Mouse (Mus musculus): ENCODE measurements around the gene Prok2. TPM values are rescaled to one million over a fixed set of nuclear protein-coding genes. Genes with fewer than 3 reads are reported as not detected.

Prok2 gene
- polyA plus RNA-seq, 1 experiment from 2014 or later, result 0.36 TPM

- H3K27ac ChIP-seq (replicated peaks), result peak overlapping the region; percentile 91
- peak overlapping the region; percentile 63 for H3K4me3 ChIP-seq
- ATAC-seq (ENCODE audit: low FRiP score, low read depth), result peak; percentile 27
- peak overlapping the region; percentile 81 for H3K9ac ChIP-seq
- H3K4me1 ChIP-seq (replicated peaks), result peaks cover 33% of the 10 kb centered on the region
- no peaks in the 10 kb centered on the region for H3K36me3 ChIP-seq
- H3K9me3 ChIP-seq, result no peaks in the 10 kb centered on the region
- no peaks in the 10 kb centered on the region for H3K27me3 ChIP-seq
- peak overlapping the region; percentile 80 for H3K4me2 ChIP-seq
- WGBS, result 6% methylated on average over 25 of the region's 25 CpGs
These were observed 34.5 kb downstream of the Prok2 start for GRCm38 (mm10) chr6:99691666-99692205.

- H3K27me3 ChIP-seq, result no peaks in the 10 kb centered on the region
- no peak overlapping the region for H3K4me2 ChIP-seq
- 81% methylated on average over 6 of the region's 6 CpGs for WGBS
- H3K4me3 ChIP-seq, result no peak overlapping the region
- H3K9ac ChIP-seq, result no peak overlapping the region
- H3K4me1 ChIP-seq (replicated peaks), result peaks cover 11% of the 10 kb centered on the region
- H3K9me3 ChIP-seq, result no peaks in the 10 kb centered on the region
- H3K27ac ChIP-seq (replicated peaks), result no peak overlapping the region
- H3K36me3 ChIP-seq, result no peaks in the 10 kb centered on the region
- no peak for ATAC-seq (ENCODE audit: low FRiP score, low read depth)
These were observed 37.7 kb downstream of the Prok2 start for GRCm38 (mm10) chr6:99688513-99688912.

GRCm38 (mm10) chr6:99684899-99685298, 41.3 kb downstream of the Prok2 start:
- Histone ChIP-seq H3K27ac (replicated peaks) (no peak overlapping the region), H3K4me3 (no peak overlapping the region), H3K9me3 (no peaks in the 10 kb centered on the region), H3K27me3 (no peaks in the 10 kb centered on the region), H3K9ac (no peak overlapping the region), H3K4me2 (no peak overlapping the region), H3K4me1 (replicated peaks) (no peaks in the 10 kb centered on the region), H3K36me3 (no peaks in the 10 kb centered on the region)
- ATAC-seq (ENCODE audit: low FRiP score, low read depth), result no peak
- 57% methylated on average over 5 of the region's 5 CpGs for WGBS

GRCm38 (mm10) chr6:99683974-99684373, 42.2 kb downstream of the Prok2 start:
- Histone ChIP-seq H3K27me3 (0 out of 2 replicates have a peak, but pooled peaks cover 2% of the 10 kb centered on the region), H3K36me3 (no peaks in the 10 kb centered on the region), H3K9ac (no peak overlapping the region), H3K4me3 (no peak overlapping the region), H3K4me2 (no peak overlapping the region), H3K9me3 (no peaks in the 10 kb centered on the region), H3K4me1 (replicated peaks) (no peaks in the 10 kb centered on the region), H3K27ac (replicated peaks) (no peak overlapping the region)
- no peak for ATAC-seq (ENCODE audit: low FRiP score, low read depth)
- 90% methylated on average over 5 of the region's 5 CpGs for WGBS

- ATAC-seq (ENCODE audit: low FRiP score, low read depth), result peak; percentile 19; the same call in 1 of the 2 replicates
- H3K4me3 ChIP-seq, result no peak overlapping the region
- H3K9me3 ChIP-seq, result no peaks in the 10 kb centered on the region
- no peak overlapping the region for H3K9ac ChIP-seq
- 0 out of 2 replicates have a peak overlapping the region, but pooled peaks have one; percentile 25 for H3K27ac ChIP-seq (replicated peaks)
- no peak overlapping the region; the same call in 1 of the 2 replicates for H3K4me2 ChIP-seq
- WGBS, result 52% methylated on average over 11 of the region's 11 CpGs
- 0 out of 2 replicates have a peak, but pooled peaks cover 2% of the 10 kb centered on the region for H3K27me3 ChIP-seq
- peaks cover 11% of the 10 kb centered on the region; the same call in 1 of the 2 replicates for H3K4me1 ChIP-seq (replicated peaks)
- no peaks in the 10 kb centered on the region for H3K36me3 ChIP-seq
These were observed 48.1 kb downstream of the Prok2 start for GRCm38 (mm10) chr6:99678108-99678507.

GRCm38 (mm10) chr6:99677325-99677724, 48.9 kb downstream of the Prok2 start:
- Histone ChIP-seq H3K36me3 (no peaks in the 10 kb centered on the region), H3K9ac (no peak overlapping the region), H3K27ac (replicated peaks) (no peak overlapping the region), H3K4me2 (no peak overlapping the region), H3K4me1 (replicated peaks) (peaks cover 11% of the 10 kb centered on the region; the same call in 1 of the 2 replicates), H3K9me3 (no peaks in the 10 kb centered on the region), H3K27me3 (0 out of 2 replicates have a peak, but pooled peaks cover 2% of the 10 kb centered on the region), H3K4me3 (no peak overlapping the region)
- ATAC-seq (ENCODE audit: low FRiP score, low read depth), result no peak
- 92% methylated on average over 8 of the region's 8 CpGs for WGBS

GRCm38 (mm10) chr6:99674482-99674881, 51.7 kb downstream of the Prok2 start:
- Histone ChIP-seq H3K4me2 (no peak overlapping the region), H3K9ac (no peak overlapping the region), H3K4me1 (replicated peaks) (peaks cover 28% of the 10 kb centered on the region), H3K27me3 (no peaks in the 10 kb centered on the region), H3K9me3 (no peaks in the 10 kb centered on the region), H3K27ac (replicated peaks) (0 out of 2 replicates have a peak overlapping the region, but pooled peaks have one; percentile 34), H3K36me3 (no peaks in the 10 kb centered on the region), H3K4me3 (no peak overlapping the region)
- ATAC-seq (ENCODE audit: low FRiP score, low read depth), result no peak
- WGBS, result 62% methylated on average over 4 of the region's 4 CpGs

GRCm38 (mm10) chr6:99671768-99672167, 54.4 kb downstream of the Prok2 start:
- Histone ChIP-seq H3K27ac (replicated peaks) (no peak overlapping the region), H3K4me1 (replicated peaks) (peaks cover 51% of the 10 kb centered on the region), H3K4me2 (no peak overlapping the region), H3K36me3 (no peaks in the 10 kb centered on the region), H3K9ac (no peak overlapping the region), H3K27me3 (no peaks in the 10 kb centered on the region), H3K9me3 (no peaks in the 10 kb centered on the region), H3K4me3 (no peak overlapping the region)
- WGBS, result 62% methylated on average over 3 of the region's 3 CpGs
- no peak for ATAC-seq (ENCODE audit: low FRiP score, low read depth)

GRCm38 (mm10) chr6:99670481-99671119, 55.6 kb downstream of the Prok2 start:
- no peak overlapping the region for H3K9ac ChIP-seq
- H3K27me3 ChIP-seq, result no peaks in the 10 kb centered on the region
- ATAC-seq (ENCODE audit: low FRiP score, low read depth), result no peak
- no peaks in the 10 kb centered on the region for H3K36me3 ChIP-seq
- H3K9me3 ChIP-seq, result no peaks in the 10 kb centered on the region
- H3K4me3 ChIP-seq, result no peak overlapping the region
- peaks cover 60% of the 10 kb centered on the region for H3K4me1 ChIP-seq (replicated peaks)
- 46% methylated on average over 7 of the region's 7 CpGs for WGBS
- no peak overlapping the region for H3K4me2 ChIP-seq
- H3K27ac ChIP-seq (replicated peaks), result peak overlapping the region; percentile 63

GRCm38 (mm10) chr6:99669481-99670325, 56.5 kb downstream of the Prok2 start:
- H3K4me1 ChIP-seq (replicated peaks), result peaks cover 63% of the 10 kb centered on the region
- peak overlapping the region; percentile 63 for H3K27ac ChIP-seq (replicated peaks)
- no peaks in the 10 kb centered on the region for H3K9me3 ChIP-seq
- no peak overlapping the region for H3K4me3 ChIP-seq
- no peak overlapping the region for H3K9ac ChIP-seq
- no peaks in the 10 kb centered on the region for H3K27me3 ChIP-seq
- WGBS, result 14% methylated on average over 5 of the region's 5 CpGs
- H3K4me2 ChIP-seq, result peak overlapping the region; percentile 32
- peak; percentile 73 for ATAC-seq (ENCODE audit: low FRiP score, low read depth)
- no peaks in the 10 kb centered on the region for H3K36me3 ChIP-seq

- WGBS, result 40% methylated on average over 8 of the region's 8 CpGs
- Histone ChIP-seq H3K4me1 (replicated peaks) (peaks cover 64% of the 10 kb centered on the region), H3K9ac (no peak overlapping the region; the same call in 1 of the 2 replicates), H3K27ac (replicated peaks) (peak overlapping the region; percentile 75), H3K36me3 (no peaks in the 10 kb centered on the region), H3K27me3 (0 out of 2 replicates have a peak, but pooled peaks cover 4% of the 10 kb centered on the region), H3K4me2 (peak overlapping the region; percentile 94), H3K9me3 (no peaks in the 10 kb centered on the region), H3K4me3 (peak overlapping the region; percentile 59)
- ATAC-seq (ENCODE audit: low FRiP score, low read depth), result no peak
These were observed 58.9 kb downstream of the Prok2 start for GRCm38 (mm10) chr6:99667290-99667689.
